Mouse (Mus musculus): ENCODE measurements around the gene BC049715.

The BC049715 gene

DNA sequence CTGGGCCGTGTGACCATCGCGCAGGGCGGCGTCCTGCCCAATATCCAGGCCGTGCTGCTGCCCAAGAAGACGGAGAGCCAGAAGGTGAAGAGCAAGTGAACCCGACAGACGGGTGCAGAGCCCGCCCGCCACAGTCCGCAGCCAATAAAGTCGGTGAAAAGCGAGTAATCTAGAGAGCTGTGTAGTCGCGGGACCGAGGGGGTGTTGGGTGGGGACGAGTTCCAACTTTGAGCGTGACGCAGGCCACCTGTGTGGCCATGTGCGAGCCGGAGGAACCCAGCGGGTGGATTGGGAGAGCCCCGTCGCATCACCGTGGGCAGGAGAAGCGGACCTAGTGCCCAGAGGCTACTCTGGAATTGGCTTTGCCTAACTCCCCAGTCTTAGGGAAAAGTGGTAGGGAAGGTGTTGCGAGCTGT, 18.8 kb upstream of the BC049715 start:
- DNase-seq (ENCODE audit: low spot score in 2 of 2) = peak; percentile 22 to 38

GRCm38 (mm10) chr6:136809077-136809476, 18.3 kb upstream of the BC049715 start:
- DNase-seq (ENCODE audit: low spot score in 2 of 2) = no peak

DNA sequence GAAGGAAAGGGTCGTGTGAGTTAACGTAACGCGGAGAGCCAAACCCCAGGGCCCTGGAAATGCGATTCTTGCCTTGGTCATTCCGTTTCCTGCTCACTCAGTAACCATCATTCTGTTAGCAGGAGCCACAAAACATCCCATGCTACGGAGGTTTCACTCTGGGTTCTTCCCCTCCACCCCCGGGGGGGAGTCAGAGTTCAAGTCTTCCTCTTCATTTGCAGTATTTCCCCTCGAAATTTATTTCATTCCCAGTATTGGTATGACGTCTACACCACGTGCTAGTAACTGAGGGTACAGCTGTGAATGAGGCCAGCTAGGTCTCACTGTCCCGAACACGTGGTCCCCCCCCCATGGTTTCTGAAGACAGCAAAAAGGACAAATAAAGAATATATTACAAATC, 17.8 kb upstream of the BC049715 start:
- no peak for DNase-seq (ENCODE audit: low spot score in 2 of 2)

- no peak for DNase-seq (ENCODE audit: low spot score in 2 of 2)
Observed at GRCm38 (mm10) chr6:136811196-136811595, 16.2 kb upstream of the BC049715 start.

GRCm38 (mm10) chr6:136813117-136813516, 14.3 kb upstream of the BC049715 start:
- no peak for DNase-seq (ENCODE audit: low spot score in 2 of 2)

GRCm38 (mm10) chr6:136815381-136815780, 12.0 kb upstream of the BC049715 start:
- no peak for DNase-seq (ENCODE audit: low spot score in 2 of 2)

DNA sequence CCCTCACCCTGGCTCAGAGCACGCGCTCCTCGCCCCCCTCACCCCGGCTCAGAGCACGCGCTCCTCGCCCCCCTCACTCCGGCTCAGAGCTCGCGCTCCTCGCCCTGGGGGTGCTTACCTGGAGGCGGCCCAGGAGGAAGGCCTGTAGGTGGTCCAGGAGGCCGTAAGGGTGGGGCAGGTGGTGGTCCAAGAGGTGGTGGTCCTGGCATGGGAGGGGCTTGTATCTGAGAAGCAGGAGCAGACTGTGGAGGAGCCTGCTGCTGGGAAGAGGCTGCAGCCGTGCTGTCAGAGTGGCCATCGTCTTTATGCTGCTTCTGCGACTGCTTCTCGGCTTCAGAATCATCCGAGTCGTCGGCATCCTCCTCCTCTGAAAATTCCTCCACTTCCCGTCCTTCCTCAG, 10.6 kb upstream of the BC049715 start:
- no peak for DNase-seq (ENCODE audit: low spot score in 2 of 2)

DNA sequence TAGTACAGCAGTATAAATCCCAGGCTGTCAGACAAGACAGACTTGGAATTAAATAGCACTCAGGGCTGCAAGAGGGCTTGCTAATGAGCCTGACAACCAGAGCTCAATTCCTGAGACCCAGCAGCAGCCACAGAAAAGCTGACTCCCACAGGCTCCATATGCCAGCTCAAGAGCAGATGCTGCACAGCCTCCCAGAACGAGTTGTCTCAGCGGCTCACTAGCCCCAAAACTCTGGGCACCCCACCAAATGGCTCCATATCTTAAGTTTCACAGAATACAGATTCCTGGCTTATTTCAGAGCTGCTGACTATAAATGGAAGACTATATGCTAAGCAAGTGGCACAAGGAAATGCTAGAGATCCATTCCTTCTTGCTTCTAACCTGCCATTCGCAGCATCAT, 9.9 kb upstream of the BC049715 start:
- DNase-seq (ENCODE audit: low spot score in 2 of 2) = peak; percentile 49 to 67

GRCm38 (mm10) chr6:136820381-136820780, 7.0 kb upstream of the BC049715 start:
- no peak for DNase-seq (ENCODE audit: low spot score in 2 of 2)

DNA sequence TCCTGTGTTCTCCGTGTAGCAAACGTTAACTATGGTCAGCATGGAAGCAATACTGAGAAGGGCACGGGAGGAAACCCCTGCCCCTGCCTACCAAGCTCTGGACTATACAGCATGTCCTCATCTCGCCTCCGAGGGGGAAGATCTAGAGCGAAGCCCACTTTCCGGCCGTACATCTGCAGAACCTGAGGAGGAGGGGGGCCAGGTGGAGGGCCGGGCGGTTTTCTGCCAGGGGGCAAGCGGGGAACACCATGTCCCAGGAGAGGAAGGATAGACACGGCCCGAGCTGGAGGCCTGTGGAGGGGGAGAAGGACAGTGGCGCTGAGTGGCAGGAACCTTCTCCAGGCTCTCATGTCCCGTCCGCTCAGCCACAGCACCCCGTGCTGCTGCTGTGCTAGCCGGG, 6.3 kb upstream of the BC049715 start:
- no peak for DNase-seq (ENCODE audit: low spot score in 2 of 2)

DNA sequence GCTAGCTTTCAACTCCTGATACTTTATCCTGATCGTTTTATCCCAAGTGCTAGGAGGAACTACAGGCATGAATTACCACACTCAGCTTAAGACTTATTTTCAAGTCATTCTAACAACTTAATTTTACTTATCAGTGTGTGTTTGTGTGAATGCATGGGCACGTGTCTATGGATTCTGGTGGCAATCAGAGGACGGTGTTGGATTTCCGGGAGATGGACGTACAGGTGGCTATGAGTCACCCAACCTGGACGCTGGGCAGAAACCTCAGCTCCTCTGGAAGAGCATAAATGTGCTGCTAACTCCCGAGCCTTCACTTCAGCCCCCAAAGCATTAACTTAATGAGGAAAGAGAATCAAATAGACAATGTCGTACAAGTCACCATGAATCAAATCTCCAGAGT, 2.4 kb upstream of the BC049715 start:
- no peak for DNase-seq (ENCODE audit: low spot score in 2 of 2)

DNA sequence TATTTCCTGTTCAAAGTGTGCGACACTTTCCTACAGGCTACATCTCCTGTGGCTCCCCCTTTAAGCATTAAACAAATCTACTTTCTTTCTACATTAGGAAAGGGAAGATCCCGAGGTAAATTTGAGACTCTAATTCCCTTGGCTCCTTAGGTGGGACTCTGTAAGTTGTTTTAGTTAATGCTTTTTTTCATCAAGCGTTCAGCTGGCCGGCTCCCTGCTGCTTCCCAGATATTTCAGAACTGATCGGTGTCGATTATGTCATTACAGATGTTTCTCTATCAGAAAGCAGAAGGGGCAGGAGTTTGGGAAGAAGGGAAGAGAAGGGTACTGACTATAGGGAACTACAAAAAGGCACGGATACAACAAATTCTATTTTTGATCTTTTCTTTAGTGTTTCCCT, 310 bp upstream of the BC049715 start:
- no peak for DNase-seq (ENCODE audit: low spot score in 2 of 2)

- DNase-seq (ENCODE audit: low spot score in 2 of 2) = peak; percentile 88 to 92
Observed at GRCm38 (mm10) chr6:136827881-136828561, 595 bp downstream of the BC049715 start, which contains the start of gene Wbp11. Gene Wbp11, minus strand, starts transcription at chr6:136828233.

DNA sequence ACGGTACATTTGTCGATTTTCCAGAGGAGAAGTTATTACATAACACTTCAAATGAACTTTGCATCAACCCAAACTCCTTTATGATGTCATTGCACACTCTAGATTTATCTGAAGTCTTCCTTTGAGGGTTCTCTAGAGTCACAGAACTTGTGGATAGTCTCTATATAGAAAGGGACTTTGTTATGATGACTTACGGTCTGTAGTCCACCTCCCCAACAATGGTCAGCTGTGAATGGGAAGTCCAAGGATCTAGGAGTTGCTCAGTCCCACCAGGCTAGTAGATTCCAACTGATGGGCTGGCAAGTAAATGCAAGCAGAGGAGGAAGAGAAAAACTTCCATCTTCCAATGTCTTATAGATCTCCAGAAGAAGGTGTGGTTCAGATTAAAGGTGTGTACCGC, 1.3 kb downstream of the BC049715 start:
- DNase-seq (ENCODE audit: low spot score in 2 of 2) = no peak

- DNase-seq (ENCODE audit: low spot score in 2 of 2) = no peak
Observed at GRCm38 (mm10) chr6:136831712-136832111, 4.3 kb downstream of the BC049715 start.

- no peak for DNase-seq (ENCODE audit: low spot score in 2 of 2)
Observed at GRCm38 (mm10) chr6:136835352-136835751, 7.9 kb downstream of the BC049715 start, which contains the start of gene Smco3. Gene Smco3, minus strand, starts transcription at chr6:136835452.

GRCm38 (mm10) chr6:136837323-136837722, 9.9 kb downstream of the BC049715 start:
- no peak for DNase-seq (ENCODE audit: low spot score in 2 of 2)

DNA sequence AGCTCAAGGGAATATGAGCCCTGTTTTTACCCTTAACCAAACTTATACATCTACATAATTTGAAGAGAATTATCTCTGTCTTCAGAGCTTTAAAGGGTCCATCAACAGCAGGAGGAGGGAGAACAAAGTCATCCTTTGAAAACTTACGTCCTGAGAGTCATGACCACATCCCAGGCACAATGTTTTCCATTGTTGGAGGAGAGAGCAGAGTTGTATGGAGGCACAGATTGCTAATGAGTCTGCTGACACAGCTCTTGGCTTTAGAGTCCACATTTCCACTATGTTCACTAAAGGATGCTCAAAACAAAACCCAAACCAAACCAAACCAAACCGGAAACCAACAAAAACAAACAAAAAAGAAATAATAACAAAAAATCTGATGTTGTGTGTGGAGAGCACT, 17.5 kb downstream of the BC049715 start:
- no peak for DNase-seq (ENCODE audit: low spot score in 2 of 2)

DNA sequence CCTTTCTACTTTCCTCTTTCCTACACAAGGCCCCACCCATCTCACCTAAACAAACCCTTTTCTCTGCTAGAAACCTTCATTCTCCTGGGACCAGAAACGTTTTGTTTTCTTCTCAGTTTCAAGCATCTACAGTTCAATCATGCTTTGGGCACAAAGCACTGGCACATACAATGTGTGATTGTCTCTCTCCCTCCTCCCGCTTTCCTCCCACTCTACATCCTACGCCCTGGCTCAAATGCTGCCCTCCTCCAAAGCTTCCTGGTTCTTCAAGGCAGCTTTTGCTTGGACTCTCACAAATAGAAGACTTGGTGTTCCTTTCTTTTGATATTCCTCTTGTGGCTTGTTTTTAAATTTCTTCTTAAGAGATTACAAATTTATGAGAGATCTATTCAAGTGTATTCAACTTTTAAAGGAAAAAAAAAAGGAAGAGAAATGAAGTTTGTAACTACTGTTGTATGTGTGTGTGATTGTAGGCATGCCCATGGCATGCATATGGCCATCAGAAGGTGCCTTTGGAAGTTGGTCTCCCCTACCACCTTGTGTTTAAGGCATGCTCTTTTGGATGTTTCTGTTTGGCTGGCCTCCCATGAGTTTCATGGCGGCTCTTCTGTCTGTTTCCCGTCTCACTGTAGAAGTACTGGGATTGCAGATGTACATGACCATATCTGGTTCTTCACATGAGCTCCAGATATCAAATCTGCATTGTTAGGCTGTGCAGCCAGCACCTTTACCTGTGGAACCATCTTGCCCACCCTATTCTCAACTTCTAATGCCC, 18.5 kb downstream of the BC049715 start:
- no peak for DNase-seq (ENCODE audit: low spot score in 2 of 2)

DNA sequence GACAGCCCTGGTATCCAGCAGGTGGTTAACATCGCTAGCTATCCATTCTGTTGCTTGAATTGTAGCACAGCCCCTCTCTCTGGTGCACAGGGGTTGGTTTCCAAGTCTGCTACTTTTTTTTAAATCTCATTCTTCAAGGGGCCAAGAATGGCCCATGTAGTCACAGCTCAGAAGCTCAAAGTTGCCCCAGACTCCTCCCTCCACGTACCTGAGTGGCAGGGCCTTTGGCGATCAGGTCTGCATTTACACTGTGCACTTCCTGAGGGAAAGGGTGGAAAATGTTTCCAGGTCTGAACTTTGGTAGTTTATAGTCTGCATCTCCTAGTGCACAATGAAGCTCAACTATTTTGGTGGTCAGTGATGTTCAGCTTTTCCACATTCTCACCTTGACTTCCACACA, 19.8 kb downstream of the BC049715 start:
- DNase-seq (ENCODE audit: low spot score in 2 of 2) = no peak

DNA sequence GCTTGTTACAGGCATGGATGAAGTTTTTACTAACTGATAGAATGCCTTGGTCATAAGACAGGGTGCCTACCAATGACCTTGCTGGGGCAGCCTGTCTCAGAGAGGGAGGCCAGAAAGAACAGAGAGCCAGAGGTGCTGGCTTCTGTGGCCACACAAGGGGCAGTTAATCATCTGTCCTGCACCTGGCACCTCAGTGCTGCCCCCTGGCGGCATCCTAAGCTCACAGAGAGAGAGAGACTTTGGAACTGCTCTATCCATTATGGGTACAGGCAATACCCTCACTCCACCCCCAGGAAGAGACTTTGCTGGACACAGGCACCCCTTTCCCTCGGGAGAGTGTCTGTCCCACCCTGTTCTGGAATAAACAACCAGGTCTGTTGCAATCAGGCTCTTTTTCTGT, 20.4 kb downstream of the BC049715 start:
- no peak for DNase-seq (ENCODE audit: low spot score in 2 of 2)

DNA sequence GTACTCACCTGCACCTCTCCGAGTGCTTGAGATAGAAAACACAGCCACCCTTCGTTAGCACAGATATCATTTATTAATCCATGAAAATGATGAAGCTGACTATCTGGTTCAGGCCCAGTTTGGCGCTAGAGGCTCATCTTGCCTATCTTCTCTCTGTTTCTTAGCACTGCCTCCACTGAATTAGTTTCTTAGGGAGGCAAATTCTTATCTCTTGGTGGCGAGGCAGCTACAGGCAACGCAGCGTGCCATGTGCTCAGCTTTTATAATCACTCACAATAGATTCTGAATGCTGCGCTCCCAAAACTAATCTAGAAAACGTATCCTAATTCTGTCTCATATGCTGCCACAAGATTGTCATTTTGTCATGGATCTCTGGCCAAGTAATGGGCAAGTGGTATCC, 21.0 kb downstream of the BC049715 start:
- DNase-seq (ENCODE audit: low spot score in 2 of 2) = no peak

DNA sequence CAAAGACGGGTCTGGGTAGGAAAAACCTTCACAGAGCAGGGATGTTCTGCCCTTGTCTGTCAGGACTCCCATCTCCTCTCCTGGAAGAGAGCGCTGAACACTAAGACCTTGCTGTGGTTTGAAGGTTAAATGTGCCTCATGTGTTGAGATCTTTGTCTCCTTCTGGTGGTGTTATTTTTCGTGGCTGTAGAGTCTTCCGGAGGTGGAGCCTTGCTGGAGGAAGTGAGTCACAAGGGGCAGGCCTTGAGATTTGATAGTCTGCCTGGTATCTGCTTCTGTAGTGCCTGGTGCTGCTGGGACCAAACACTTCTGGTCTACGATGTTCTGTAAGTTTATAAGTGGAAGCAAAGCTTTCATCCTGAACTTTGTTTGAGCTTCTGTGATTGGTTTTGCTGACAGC, 21.5 kb downstream of the BC049715 start:
- no peak for DNase-seq (ENCODE audit: low spot score in 2 of 2)
